Mouse (Mus musculus) thymus, postnatal 0 days (tissue): ENCODE results near the gene Zfp993. TPM values are rescaled to one million over a fixed set of nuclear protein-coding genes. Genes with fewer than 3 reads are reported as not detected.
"Not testable (repeated sequence)": the region's sequence is repeated elsewhere in the genome, so short reads cannot be mapped to it uniquely, and the experiment has no call there.

Experiments
- DNase-seq: peaks from one replicate; pipeline ENCODE4 v3.0.0-alpha.2; 2015; ENCODE audit warnings: low spot score
- polyA plus RNA-seq: library from polyadenylated mRNA; unstranded; fragments of >200 nt; fragmentation: Nextera tagmentation; extraction: Ambion mirVana; gene quantifications from 2 replicates; pipeline ENCODE4 v1.2.1, GENCODE M21; 2015

Zfp993 gene
- 2.5 and 5.2 TPM in 2 replicates for polyA plus RNA-seq

GRCm38 (mm10) chr4:146610774-146611400, at the start of gene Zfp993:
TSS of gene Zfp993 (plus strand) at chr4:146610961.
- DNase-seq = not testable (repeated sequence)

- not testable (repeated sequence) for DNase-seq
Observed at GRCm38 (mm10) chr4:146579905-146580873, 30.6 kb upstream of the Zfp993 start.

GRCm38 (mm10) chr4:146603578-146604399, 7.0 kb upstream of the Zfp993 start:
- not testable (repeated sequence) for DNase-seq

- DNase-seq = not testable (repeated sequence)
Observed at GRCm38 (mm10) chr4:146644367-146644766, 33.6 kb downstream of the Zfp993 start.

- DNase-seq = not testable (repeated sequence)
Observed at GRCm38 (mm10) chr4:146649641-146650040, 38.9 kb downstream of the Zfp993 start.

GRCm38 (mm10) chr4:146650115-146650514, 39.4 kb downstream of the Zfp993 start:
- not testable (repeated sequence) for DNase-seq

GRCm38 (mm10) chr4:146650639-146651038, 39.9 kb downstream of the Zfp993 start:
- not testable (repeated sequence) for DNase-seq

Other genes with a start within 250 kb of the Zfp993 start
- gene Zfp992, start 161.9 kb upstream of the Zfp993 start, polyA plus RNA-seq = 5.1 and 5.4 TPM in 2 replicates
- 0.04 and 0.10 TPM in 2 replicates for gene Zfp981, start 108.9 kb upstream of the Zfp993 start, polyA plus RNA-seq